Mouse (Mus musculus): ENCODE data around the gene Il15.

DNA sequence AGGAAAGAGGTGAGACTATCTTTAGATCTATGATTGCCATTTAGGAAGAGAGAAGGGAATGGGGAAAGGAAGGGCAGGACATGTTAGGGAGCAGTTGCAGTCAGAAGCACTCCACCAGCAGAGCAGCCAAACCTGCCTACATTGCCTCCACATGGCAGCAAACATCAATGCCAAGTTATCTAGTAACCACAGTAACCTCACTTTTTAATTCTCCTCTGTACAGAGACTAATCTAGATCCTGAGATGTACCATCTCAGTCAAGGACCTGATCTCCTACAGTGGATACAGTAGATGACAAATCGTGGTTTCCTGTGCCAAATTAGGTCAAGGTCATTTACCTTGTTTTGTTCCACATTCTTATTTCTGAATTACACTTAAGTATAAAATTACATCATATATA, 42.0 kb downstream of the Il15 start:
- TF ChIP-seq EP300 (IDR thresholded peaks at IDR 0.05; ENCODE audit: low read depth) (no peak), CTCF (IDR thresholded peaks at IDR 0.05; ENCODE audit: low read depth) (no peak)

Measured in liver, embryonic 14.5 days (tissue).